Mouse (Mus musculus) MEL (cell line): ENCODE data around the gene Zfp385b.

Source experiments
- CHD2 ChIP-seq: IDR thresholded peaks from 2 replicates; pipeline ENCODE4 v1.6.1; 2011; ENCODE audit warnings: low read length, improper control_type of control experiment
- CTCF ChIP-seq, 3 experiments: IDR thresholded peaks in 2 of 3; conservative IDR thresholded peaks in 1 of 3; 2 replicates each; pipeline ENCODE4 v1.5.1; 2011 to 2012; ENCODE audit warnings: low read length in 3 of 3, low read depth in 2 of 3, mild to moderate bottlenecking in 2 of 3, improper control_type of control experiment in 1 of 3, inconsistent platforms in 1 of 3, mixed read lengths in 1 of 3, moderate library complexity in 1 of 3; ENCODE audit not compliant: control insufficient read depth in 1 of 3, insufficient read depth in 1 of 3, poor library complexity in 1 of 3, severe bottlenecking in 1 of 3
- E2F4 ChIP-seq: IDR thresholded peaks from 2 replicates; pipeline ENCODE4 v1.6.1; 2011; ENCODE audit warnings: low read depth, low read length, improper control_type of control experiment, borderline replicate concordance
- ETS1 ChIP-seq: IDR thresholded peaks from 2 replicates; pipeline ENCODE4 v1.6.1; 2012; ENCODE audit warnings: low read depth, mild to moderate bottlenecking, inconsistent platforms, low read length, improper control_type of control experiment, moderate library complexity
- GABPA ChIP-seq: IDR thresholded peaks from 2 replicates; pipeline ENCODE4 v1.6.1; 2012; ENCODE audit warnings: low read depth, mild to moderate bottlenecking, inconsistent platforms, low read length, improper control_type of control experiment, moderate library complexity
- MYC ChIP-seq: IDR thresholded peaks from 2 replicates; pipeline ENCODE4 v1.6.1; 2011; ENCODE audit warnings: low read depth, mild to moderate bottlenecking, low read length, improper control_type of control experiment, moderate library complexity
- POLR2A ChIP-seq, 2 experiments: IDR thresholded peaks; 2 replicates each; pipeline ENCODE4 v1.6.1; 2011 to 2012; ENCODE audit warnings: low read length in 2 of 2, mild to moderate bottlenecking in 2 of 2, control low read depth in 1 of 2, improper control_type of control experiment in 1 of 2, low read depth in 1 of 2, moderate library complexity in 1 of 2; ENCODE audit not compliant: control insufficient read depth in 1 of 2, insufficient read depth in 1 of 2, poor library complexity in 1 of 2
- POLR2AphosphoS2 ChIP-seq: IDR thresholded peaks from 2 replicates; pipeline ENCODE4 v1.6.1; 2011; ENCODE audit warnings: low read length, improper control_type of control experiment
- SMC3 ChIP-seq: IDR thresholded peaks from 2 replicates; pipeline ENCODE4 v1.6.1; 2011; ENCODE audit warnings: low read depth, low read length, improper control_type of control experiment
- ZKSCAN1 ChIP-seq: IDR thresholded peaks from 2 replicates; pipeline ENCODE4 v1.6.1; 2012; ENCODE audit warnings: low read depth, mild to moderate bottlenecking, inconsistent platforms, low read length, improper control_type of control experiment, moderate library complexity

GRCm38 (mm10) chr2:77745246-77745645 is 74.2 kb downstream of the Zfp385b start:
- TF ChIP-seq GABPA = no peak
- TF ChIP-seq CHD2 = no peak
- TF ChIP-seq MYC = no peak
- TF ChIP-seq E2F4 = no peak
- TF ChIP-seq POLR2AphosphoS2 = no peak
- no peak for TF ChIP-seq CTCF (IDR thresholded peaks at IDR 0.05 in 2 of 3, conservative IDR thresholded peaks at IDR 0.05 in 1 of 3; ENCODE audit: control insufficient read depth in 1 of 3, insufficient read depth in 1 of 3, low read depth in 2 of 3, low read length in 3 of 3, poor library complexity in 1 of 3, severe bottlenecking in 1 of 3)
- TF ChIP-seq SMC3 = no peak
- TF ChIP-seq ZKSCAN1 = no peak
- TF ChIP-seq ETS1 = no peak
- TF ChIP-seq POLR2A (IDR thresholded peaks at IDR 0.05; ENCODE audit: control insufficient read depth in 1 of 2, insufficient read depth in 1 of 2, low read depth in 1 of 2, low read length in 2 of 2, poor library complexity in 1 of 2) = no peak
